Mouse (Mus musculus) lung, embryonic 16.5 days (tissue): ENCODE measurements around the gene Rarb. TPM values are rescaled to one million over a fixed set of nuclear protein-coding genes. Genes with fewer than 3 reads are reported as not detected.
"Not testable (repeated sequence)": the region's sequence is repeated elsewhere in the genome, so short reads cannot be mapped to it uniquely, and the experiment has no call there.

ENCODE experiments used
- ATAC-seq: fragments of 200-750 bp; cut with Nextera tagmentation; 2 replicates; pipeline ENCODE4 v1.8.0; 2017; ENCODE audit warnings: low read depth, mild to moderate bottlenecking, moderate library complexity
- H3K27ac ChIP-seq: fragments of 300-500 bp; sonication (generic); 2 replicates; pipeline ENCODE4 v1.5.1; 2014; ENCODE audit warnings: mild to moderate bottlenecking, control low read depth, low read length
- H3K27me3 ChIP-seq: fragments of 300-500 bp; sonication (generic); 2 replicates; pipeline ENCODE4 v1.6.1; 2014; ENCODE audit warnings: low read depth, low read length, mixed read lengths; ENCODE audit not compliant: control insufficient read depth, insufficient read depth
- H3K36me3 ChIP-seq: fragments of 300-500 bp; sonication (generic); 2 replicates; pipeline ENCODE4 v1.6.1; 2014; ENCODE audit warnings: low read length; ENCODE audit not compliant: control insufficient read depth, insufficient read depth
- H3K4me1 ChIP-seq: fragments of 300-500 bp; sonication (generic); replicated peaks from 2 replicates; pipeline ENCODE4 v1.6.1; 2014; ENCODE audit warnings: low read length, mixed read lengths; ENCODE audit not compliant: control insufficient read depth, insufficient read depth
- H3K4me2 ChIP-seq: fragments of 300-500 bp; sonication (generic); 2 replicates; pipeline ENCODE4 v1.6.1; 2014; ENCODE audit warnings: low read depth, low read length, control low read depth
- H3K4me3 ChIP-seq: fragments of 300-500 bp; sonication (generic); 2 replicates; pipeline ENCODE4 v1.5.1; 2014; ENCODE audit warnings: mild to moderate bottlenecking, low read length, control low read depth
- H3K9ac ChIP-seq: fragments of 300-500 bp; sonication (generic); 2 replicates; pipeline ENCODE4 v1.6.1; 2014; ENCODE audit warnings: low read length, control low read depth
- H3K9me3 ChIP-seq: fragments of 300-500 bp; sonication (generic); 2 replicates; pipeline ENCODE4 v1.6.1; 2016; ENCODE audit warnings: low read length; ENCODE audit not compliant: control insufficient read depth
- WGBS: fragments of 180-500 bp; shearing (Covaris S2); extraction: QIAGEN DNeasy Blood & Tissue Kit; methylation state at CpG from one replicate; pipeline ENCODE4 v1.1.7; 2014; 5-methylcytosine and 5-hydroxymethylcytosine counted together
- polyA plus RNA-seq: library from polyadenylated mRNA; unstranded; fragments of >200 nt; fragmentation: Nextera tagmentation; extraction: Ambion mirVana; gene quantifications from 2 replicates; pipeline ENCODE4 v1.2.1, GENCODE M21; 2015

Gene Rarb
- polyA plus RNA-seq, 1 experiment from 2014 or later, result 10.8 TPM

DNA sequence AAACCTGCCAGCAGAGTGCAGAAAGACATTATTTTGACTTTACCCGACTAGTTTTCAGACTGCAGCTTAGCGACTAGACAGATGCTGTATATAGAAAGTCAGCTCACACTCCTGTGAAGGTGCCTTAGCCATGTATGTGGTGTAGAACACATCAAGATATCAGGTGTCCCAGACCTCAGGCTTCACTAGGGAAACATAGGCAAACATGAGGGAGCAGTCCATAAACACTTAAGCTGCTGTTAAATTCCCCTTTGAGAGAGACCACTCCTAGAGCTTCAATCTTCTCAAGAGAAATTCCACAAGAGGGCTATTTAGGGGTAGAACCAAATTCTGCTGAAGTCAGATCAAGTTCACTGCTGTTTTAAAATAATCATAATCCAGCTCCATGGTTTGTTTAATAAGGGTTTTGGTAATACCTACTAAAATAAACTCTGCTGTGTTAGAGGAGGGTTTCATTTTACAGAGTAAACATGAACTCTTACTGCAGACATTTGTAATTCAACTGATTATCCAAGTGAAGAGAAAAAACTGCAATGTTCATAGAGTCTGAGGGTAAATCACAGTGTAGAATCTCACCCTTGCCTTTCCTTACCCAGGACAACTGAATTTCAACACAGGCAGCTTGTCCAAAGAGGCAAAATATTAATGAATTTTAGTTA, 42.1 kb downstream of the Rarb start:
- Histone ChIP-seq H3K36me3 (no peaks in the 10 kb centered on the region), H3K27ac (peak overlapping the region; percentile 14; the same call in 1 of the 2 replicates), H3K4me1 (peaks cover 6% of the 10 kb centered on the region; the same call in 1 of the 2 replicates), H3K4me2 (no peak overlapping the region), H3K27me3 (no peaks in the 10 kb centered on the region), H3K9ac (no peak overlapping the region), H3K4me3 (no peak overlapping the region), H3K9me3 (no peaks in the 10 kb centered on the region)
- 17% methylated on average over 2 of the region's 2 CpGs for WGBS
- ATAC-seq, result peak; percentile 76

DNA sequence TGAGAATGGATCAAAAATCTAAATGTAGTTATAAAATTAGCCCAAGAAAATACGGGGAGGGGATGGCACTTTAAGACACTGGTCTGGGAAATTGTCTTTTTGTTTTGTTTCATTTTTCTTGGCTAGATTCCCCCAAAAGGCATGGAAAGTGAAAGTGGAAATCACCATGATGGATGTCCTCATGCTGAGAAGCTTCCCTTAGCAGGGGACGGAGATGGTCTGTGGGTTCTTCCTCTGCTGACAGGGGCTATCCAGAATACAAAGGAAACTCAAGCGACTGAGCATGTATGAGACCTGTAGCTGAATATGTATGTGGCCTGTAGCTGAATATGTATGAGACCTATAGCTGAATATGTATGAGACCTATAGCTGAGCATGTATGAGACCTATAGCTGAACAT, 46.0 kb downstream of the Rarb start:
- 56% methylated on average over 3 of the region's 3 CpGs for WGBS
- no peaks in the 10 kb centered on the region for H3K36me3 ChIP-seq

DNA sequence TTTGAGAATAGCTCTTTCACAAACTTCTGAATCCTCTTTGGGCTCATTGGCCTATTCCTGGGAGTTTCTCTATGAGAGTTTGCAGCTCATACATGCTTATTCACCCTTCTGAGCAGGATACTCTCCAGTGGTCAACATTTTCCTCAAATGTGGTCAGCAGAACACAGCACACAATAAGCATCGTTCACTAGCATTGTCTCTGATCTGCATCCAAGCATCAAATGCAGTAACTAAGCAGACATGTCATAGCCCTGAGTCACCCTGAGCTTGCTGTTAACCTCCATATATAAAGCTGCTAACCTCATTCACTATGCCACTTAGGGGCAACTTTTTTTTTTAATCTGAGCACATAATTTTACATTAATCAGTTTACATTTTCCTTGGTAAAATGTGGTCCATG, 53.1 kb downstream of the Rarb start:
- Histone ChIP-seq H3K27ac (no peak overlapping the region), H3K9ac (no peak overlapping the region), H3K27me3 (no peaks in the 10 kb centered on the region), H3K36me3 (no peaks in the 10 kb centered on the region), H3K9me3 (no peaks in the 10 kb centered on the region), H3K4me1 (no peaks in the 10 kb centered on the region; the same call in 1 of the 2 replicates), H3K4me2 (no peak overlapping the region), H3K4me3 (no peak overlapping the region)
- no peak for ATAC-seq
- 55% methylated on average over 1 of the region's 1 CpGs for WGBS

More for the DNA sequence above, 46.0 kb downstream of the Rarb start:
- no peak overlapping the region for H3K27ac ChIP-seq
- H3K4me1 ChIP-seq, result peaks cover 5% of the 10 kb centered on the region; the same call in 1 of the 2 replicates
- H3K27me3 ChIP-seq, result no peaks in the 10 kb centered on the region
- no peak overlapping the region for H3K4me2 ChIP-seq
- no peaks in the 10 kb centered on the region for H3K9me3 ChIP-seq
- H3K9ac ChIP-seq, result no peak overlapping the region
- no peak overlapping the region for H3K4me3 ChIP-seq
- no peak for ATAC-seq

DNA sequence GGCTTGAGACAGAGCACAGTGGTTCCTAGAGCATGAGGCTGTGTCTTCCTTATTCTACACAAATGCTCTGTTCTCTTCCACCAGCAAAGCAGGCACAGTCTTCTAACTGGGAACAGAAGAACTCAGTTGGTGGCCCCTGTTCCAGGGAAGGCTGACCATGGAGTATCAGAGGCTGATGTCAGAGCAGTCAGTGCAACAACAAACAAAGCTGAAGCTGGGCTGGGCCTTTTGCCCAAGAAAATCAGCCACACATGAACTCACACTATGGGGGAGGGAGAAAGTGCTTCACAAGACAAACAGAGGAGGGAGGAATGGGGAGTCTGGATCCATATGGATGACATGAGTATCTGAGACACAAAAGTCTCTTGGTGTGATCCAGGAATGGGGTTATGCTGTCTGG, 56.2 kb downstream of the Rarb start:
- ATAC-seq, result peak; percentile 92
- Histone ChIP-seq H3K27me3 (no peaks in the 10 kb centered on the region), H3K27ac (peak overlapping the region; percentile 18), H3K36me3 (no peaks in the 10 kb centered on the region), H3K4me2 (no peak overlapping the region), H3K4me3 (no peak overlapping the region), H3K9me3 (no peaks in the 10 kb centered on the region), H3K4me1 (no peaks in the 10 kb centered on the region; the same call in 1 of the 2 replicates), H3K9ac (no peak overlapping the region)

DNA sequence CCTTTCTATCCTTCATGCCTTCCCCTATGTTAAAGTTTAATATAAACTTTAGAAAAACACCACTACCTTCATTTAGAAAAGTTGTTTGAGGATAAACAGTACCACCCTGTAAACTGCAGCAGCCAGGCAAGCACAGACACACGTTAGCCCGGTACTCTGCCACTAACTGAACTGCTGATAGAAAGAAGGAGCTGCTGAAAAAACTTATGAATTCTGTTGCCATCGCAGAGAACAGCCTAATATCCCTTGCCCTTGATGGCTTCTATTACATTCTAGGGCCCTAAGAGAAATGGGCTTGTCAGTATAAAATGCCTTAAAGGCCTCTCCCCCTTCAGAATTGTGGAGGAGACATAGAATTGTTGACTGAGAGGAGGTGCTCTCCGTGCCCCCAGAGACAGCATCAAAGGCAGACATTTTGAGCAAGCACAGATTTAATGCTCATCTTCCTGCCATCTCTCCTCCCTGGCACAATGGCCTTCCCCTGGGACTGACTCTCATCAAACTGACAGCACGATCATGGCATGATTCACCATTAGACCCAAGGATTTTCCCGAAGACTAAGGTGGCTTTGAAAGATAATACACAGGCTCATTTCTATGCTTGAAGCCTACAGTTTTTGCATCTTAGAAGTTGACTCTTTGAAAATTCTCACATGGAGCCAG, 60.1 kb downstream of the Rarb start:
- no peaks in the 10 kb centered on the region for H3K27me3 ChIP-seq
- 70% methylated on average over 6 of the region's 6 CpGs for WGBS
- ATAC-seq, result no peak
- H3K4me2 ChIP-seq, result no peak overlapping the region
- H3K4me1 ChIP-seq, result no peaks in the 10 kb centered on the region; the same call in 1 of the 2 replicates
- no peak overlapping the region for H3K27ac ChIP-seq
- no peaks in the 10 kb centered on the region for H3K36me3 ChIP-seq
- no peaks in the 10 kb centered on the region for H3K9me3 ChIP-seq
- no peak overlapping the region for H3K4me3 ChIP-seq
- no peak overlapping the region for H3K9ac ChIP-seq

DNA sequence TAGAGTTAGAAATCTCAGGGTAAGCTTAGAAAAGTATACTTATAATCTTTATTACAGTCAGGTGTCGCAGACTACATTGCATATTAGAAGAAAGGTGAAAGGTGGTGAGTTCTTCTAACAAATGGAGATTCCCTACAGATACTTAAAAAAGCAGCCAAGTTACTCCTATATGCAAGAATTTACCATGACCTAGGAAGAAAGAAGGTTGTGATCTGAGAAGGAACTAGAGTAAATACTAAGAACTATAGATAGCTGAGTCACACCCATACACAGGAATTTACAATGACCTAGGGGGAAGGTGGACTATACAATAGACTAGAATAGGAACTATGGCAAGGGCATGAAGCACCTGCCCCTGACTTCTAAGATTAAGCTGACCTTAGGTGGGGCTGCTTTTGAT, 63.4 kb downstream of the Rarb start:
- 94% methylated on average over 1 of the region's 1 CpGs for WGBS
- not testable (repeated sequence) for H3K27me3 ChIP-seq, H3K4me1 ChIP-seq, H3K4me2 ChIP-seq, H3K9me3 ChIP-seq, ATAC-seq, H3K9ac ChIP-seq, H3K27ac ChIP-seq, H3K36me3 ChIP-seq, H3K4me3 ChIP-seq

DNA sequence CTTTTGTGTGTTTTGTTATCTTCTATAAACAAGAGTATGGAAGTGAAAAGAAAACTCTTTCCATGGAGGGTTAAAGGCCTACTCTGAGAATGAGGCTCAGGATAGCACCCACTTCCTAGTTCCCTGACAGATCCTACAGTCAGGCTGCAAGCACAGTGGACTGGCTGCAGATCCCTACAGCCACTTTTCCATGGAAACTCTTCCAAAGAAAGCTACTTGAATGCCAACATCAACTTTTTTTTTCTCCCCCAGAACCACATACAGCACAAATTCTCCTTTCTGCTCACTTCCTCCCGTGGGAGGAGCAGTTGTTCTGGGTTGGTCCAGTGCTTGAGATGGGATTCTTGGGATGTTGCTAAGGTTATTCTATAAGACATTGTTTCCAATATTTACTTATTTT, 66.3 kb downstream of the Rarb start:
- WGBS, result 95% methylated on average over 1 of the region's 1 CpGs
- H3K4me3 ChIP-seq, result no peak overlapping the region
- H3K36me3 ChIP-seq, result no peaks in the 10 kb centered on the region
- no peaks in the 10 kb centered on the region for H3K4me1 ChIP-seq
- H3K9ac ChIP-seq, result no peak overlapping the region
- H3K4me2 ChIP-seq, result no peak overlapping the region
- H3K27me3 ChIP-seq, result no peaks in the 10 kb centered on the region
- H3K9me3 ChIP-seq, result no peaks in the 10 kb centered on the region
- H3K27ac ChIP-seq, result no peak overlapping the region
- ATAC-seq, result no peak

DNA sequence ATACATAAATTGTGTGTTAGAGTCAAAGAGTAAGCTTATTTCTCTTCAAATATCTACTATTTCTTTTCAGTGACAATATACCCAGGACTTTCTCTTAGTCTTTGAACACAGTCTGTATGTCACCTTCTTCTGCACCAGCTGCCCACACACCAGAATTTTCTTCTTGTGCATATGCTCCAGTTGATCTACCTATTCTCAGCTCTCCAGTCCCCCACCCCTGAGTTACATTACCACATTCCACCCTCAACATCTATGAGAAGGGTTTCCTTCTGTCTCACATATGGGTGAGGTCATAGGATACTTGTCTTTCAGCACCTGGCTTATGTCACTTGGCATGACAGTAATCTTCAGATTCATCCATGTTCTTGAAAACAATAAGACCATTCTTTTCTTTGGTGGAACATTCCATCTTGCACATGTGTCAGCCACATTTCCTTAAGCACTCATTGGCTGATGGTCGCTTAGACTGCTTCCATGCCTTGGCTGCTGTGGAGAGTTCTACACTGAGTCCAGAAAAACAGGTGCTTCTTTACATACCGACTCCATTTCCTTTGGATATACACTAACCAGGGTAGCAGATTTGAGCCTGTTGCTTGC, 71.9 kb downstream of the Rarb start:
- H3K4me1 ChIP-seq, result no peaks in the 10 kb centered on the region
- H3K27me3 ChIP-seq, result no peaks in the 10 kb centered on the region
- H3K4me3 ChIP-seq, result no peak overlapping the region
- no peak for ATAC-seq
- WGBS, result 60% methylated on average over 2 of the region's 2 CpGs
- no peaks in the 10 kb centered on the region for H3K9me3 ChIP-seq
- H3K36me3 ChIP-seq, result no peaks in the 10 kb centered on the region
- no peak overlapping the region for H3K27ac ChIP-seq
- H3K9ac ChIP-seq, result no peak overlapping the region
- no peak overlapping the region for H3K4me2 ChIP-seq

DNA sequence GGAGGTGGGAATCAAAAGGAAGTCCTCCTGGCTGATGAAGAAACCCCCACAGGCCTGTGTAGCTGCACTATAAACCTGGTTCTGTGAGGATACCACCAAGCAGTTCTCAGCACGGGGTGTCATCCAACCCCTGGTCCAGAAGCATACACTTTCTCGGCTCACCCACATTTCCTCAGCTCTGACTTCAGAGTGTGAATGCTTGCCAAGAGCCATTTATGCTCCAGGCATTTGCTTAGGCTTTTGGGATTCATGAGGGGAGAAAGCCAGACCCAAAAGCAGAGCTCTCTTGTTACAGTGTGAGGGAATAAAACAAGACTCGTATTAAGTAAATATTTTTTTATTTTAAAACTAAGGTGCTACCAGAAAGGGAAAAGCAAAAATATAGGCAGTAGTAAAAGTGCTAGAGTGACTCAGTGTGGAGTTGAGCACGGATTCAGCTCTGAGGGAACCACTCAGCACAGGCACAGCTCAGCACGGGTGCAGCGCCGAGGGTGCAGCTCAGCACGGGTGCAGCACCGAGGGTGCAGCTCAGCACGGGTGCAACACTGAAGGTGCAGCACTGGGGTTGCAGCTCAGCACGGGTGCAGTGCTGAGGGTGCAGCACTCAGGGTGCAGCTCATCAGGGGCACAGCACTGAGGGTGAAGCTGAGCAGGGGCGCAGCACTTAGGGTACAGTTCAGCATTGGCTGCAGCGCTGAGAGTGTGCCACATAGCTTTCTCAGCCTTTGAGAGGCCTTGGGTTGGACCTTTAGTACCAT, 77.8 kb downstream of the Rarb start:
- Histone ChIP-seq H3K27me3 (no peaks in the 10 kb centered on the region), H3K36me3 (no peaks in the 10 kb centered on the region), H3K4me3 (no peak overlapping the region), H3K4me1 (peaks cover 9% of the 10 kb centered on the region), H3K27ac (no peak overlapping the region), H3K9ac (no peak overlapping the region), H3K4me2 (no peak overlapping the region), H3K9me3 (no peaks in the 10 kb centered on the region)
- WGBS, result 57% methylated on average over 13 of the region's 13 CpGs
- peak; percentile 44; the same call in 1 of the 2 replicates for ATAC-seq
